Mouse (Mus musculus) brain, embryonic 14.5 days (tissue): ENCODE data around the gene Osbpl3.

ENCODE experiments used
- CTCF ChIP-seq: fragments of 200-500 bp; IDR thresholded peaks from 2 replicates; pipeline ENCODE4 v1.5.1; 2012; ENCODE audit warnings: inconsistent platforms, mild to moderate bottlenecking, moderate library complexity, borderline replicate concordance; ENCODE audit not compliant: insufficient read depth, insufficient read length; ENCODE audit errors: extremely low read depth
- POLR2A ChIP-seq: fragments of 200-500 bp; IDR thresholded peaks from 2 replicates; pipeline ENCODE4 v1.6.1; 2012; ENCODE audit warnings: mild to moderate bottlenecking, inconsistent platforms, borderline replicate concordance; ENCODE audit not compliant: poor library complexity, insufficient read depth, insufficient read length, severe bottlenecking; ENCODE audit errors: extremely low read depth

- TF ChIP-seq POLR2A (no peak), CTCF (no peak)
Observed at GRCm38 (mm10) chr6:50325485-50325884, 130.5 kb downstream of the Osbpl3 start.
